Mouse (Mus musculus) limb, embryonic 15.5 days (tissue): ENCODE results near the gene Inca1. TPM values are rescaled to one million over a fixed set of nuclear protein-coding genes. Genes with fewer than 3 reads are reported as not detected.
A peak's percentile ranks its signal among the peaks of the same experiment; 100 is the strongest.

Source experiments
- ATAC-seq: fragments of 200-750 bp; cut with Nextera tagmentation; 2 replicates; pipeline ENCODE4 v1.8.0; 2017; ENCODE audit warnings: low read depth, moderate TSS enrichment; ENCODE audit not compliant: insufficient number of reproducible peaks, low FRiP score, low TSS enrichment
- H3K27ac ChIP-seq: fragments of 300-500 bp; sonication (generic); 2 replicates; pipeline ENCODE4 v1.5.1; 2015; ENCODE audit warnings: moderate library complexity, mild to moderate bottlenecking, inconsistent platforms
- H3K27me3 ChIP-seq: fragments of 300-500 bp; sonication (generic); 2 replicates; pipeline ENCODE4 v1.6.1; 2015; ENCODE audit warnings: inconsistent platforms
- H3K36me3 ChIP-seq: fragments of 300-500 bp; sonication (generic); 2 replicates; pipeline ENCODE4 v1.6.1; 2015; ENCODE audit warnings: inconsistent platforms
- H3K4me1 ChIP-seq: fragments of 300-500 bp; sonication (generic); 2 replicates; pipeline ENCODE4 v1.6.1; 2015; ENCODE audit warnings: inconsistent platforms
- H3K4me2 ChIP-seq: fragments of 300-500 bp; sonication (generic); 2 replicates; pipeline ENCODE4 v1.6.1; 2015; ENCODE audit warnings: mild to moderate bottlenecking, inconsistent platforms
- H3K4me3 ChIP-seq: fragments of 300-500 bp; sonication (generic); 2 replicates; pipeline ENCODE4 v1.5.1; 2015; ENCODE audit warnings: mild to moderate bottlenecking, inconsistent platforms
- H3K9ac ChIP-seq: fragments of 300-500 bp; sonication (generic); 2 replicates; pipeline ENCODE4 v1.6.1; 2015; ENCODE audit warnings: inconsistent platforms
- H3K9me3 ChIP-seq: fragments of 300-500 bp; sonication (generic); 2 replicates; pipeline ENCODE4 v1.6.1; 2016; ENCODE audit warnings: inconsistent platforms
- WGBS: fragments of 180-500 bp; shearing (Covaris S2); methylation state at CpG from one replicate; pipeline ENCODE4 v1.1.7; 2015; 5-methylcytosine and 5-hydroxymethylcytosine counted together
- polyA plus RNA-seq: library from polyadenylated mRNA; unstranded; fragments of >200 nt; fragmentation: Nextera tagmentation; extraction: Ambion mirVana; gene quantifications from 2 replicates; pipeline ENCODE4 v1.2.1, GENCODE M21; 2015

The Inca1 gene
- polyA plus RNA-seq, 1 experiment from 2014 or later = 0.91 TPM

DNA sequence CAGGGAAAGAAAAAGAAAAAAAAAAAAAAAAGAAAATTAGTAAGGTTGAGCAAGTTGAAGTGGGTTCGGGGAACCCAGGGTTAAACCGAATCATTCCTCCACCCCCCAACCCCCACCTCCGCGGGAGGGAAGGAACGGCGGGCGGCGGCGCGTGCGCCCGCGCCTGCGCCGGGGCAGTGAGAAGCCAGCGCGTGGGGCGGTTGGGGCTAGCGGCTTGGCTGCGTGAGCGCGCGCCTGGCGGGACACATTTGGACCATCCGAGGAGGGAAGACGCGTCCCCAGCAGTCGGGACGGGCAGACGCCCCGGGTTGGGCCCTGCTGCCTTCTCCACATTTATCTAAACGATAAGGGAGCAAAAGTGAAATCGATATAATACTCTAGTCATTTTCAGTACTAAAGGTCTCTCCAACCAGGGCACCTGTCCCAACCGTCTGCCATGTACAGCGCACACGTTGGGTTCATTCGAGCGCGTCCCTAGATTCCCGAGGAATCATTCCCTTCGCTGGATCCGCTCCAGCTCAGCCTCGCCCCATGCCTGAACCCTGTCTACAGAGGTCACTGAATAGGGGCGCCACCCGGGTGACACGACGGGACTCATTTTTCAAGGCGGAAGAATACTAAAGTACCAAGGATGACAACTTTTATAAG lies 44.9 kb downstream of the Inca1 start:
- ATAC-seq = peak; percentile 76
- peak overlapping the region; percentile 46 for H3K9ac ChIP-seq
- peaks cover 71% of the 10 kb centered on the region for H3K4me1 ChIP-seq
- peak overlapping the region; percentile 89 for H3K4me2 ChIP-seq
- peak overlapping the region; percentile 100 for H3K4me3 ChIP-seq
- H3K9me3 ChIP-seq = no peaks in the 10 kb centered on the region
- WGBS = 0% methylated on average over 48 of the region's 48 CpGs
- peaks cover 33% of the 10 kb centered on the region for H3K36me3 ChIP-seq
- H3K27me3 ChIP-seq = no peaks in the 10 kb centered on the region
- peak overlapping the region; percentile 99 for H3K27ac ChIP-seq

GRCm38 (mm10) chr11:70654198-70654922 lies 45.6 kb downstream of the Inca1 start, which contains the start of gene Pfn1:
Gene Pfn1, minus strand, starts transcription at chr11:70654644.
- Histone ChIP-seq H3K27ac (peak within 1 kb of the TSS; percentile 99), H3K36me3 (peaks cover 33% of the 10 kb centered on the region), H3K4me1 (peaks cover 76% of the 10 kb centered on the region), H3K9me3 (no peaks in the 10 kb centered on the region), H3K4me3 (peak within 1 kb of the TSS; percentile 100), H3K27me3 (no peaks in the 10 kb centered on the region), H3K9ac (peak within 1 kb of the TSS; percentile 98), H3K4me2 (peak within 1 kb of the TSS; percentile 89)
- WGBS = 0% methylated on average over 52 of the region's 61 CpGs
- peak; percentile 30; the same call in 1 of the 2 replicates for ATAC-seq

DNA sequence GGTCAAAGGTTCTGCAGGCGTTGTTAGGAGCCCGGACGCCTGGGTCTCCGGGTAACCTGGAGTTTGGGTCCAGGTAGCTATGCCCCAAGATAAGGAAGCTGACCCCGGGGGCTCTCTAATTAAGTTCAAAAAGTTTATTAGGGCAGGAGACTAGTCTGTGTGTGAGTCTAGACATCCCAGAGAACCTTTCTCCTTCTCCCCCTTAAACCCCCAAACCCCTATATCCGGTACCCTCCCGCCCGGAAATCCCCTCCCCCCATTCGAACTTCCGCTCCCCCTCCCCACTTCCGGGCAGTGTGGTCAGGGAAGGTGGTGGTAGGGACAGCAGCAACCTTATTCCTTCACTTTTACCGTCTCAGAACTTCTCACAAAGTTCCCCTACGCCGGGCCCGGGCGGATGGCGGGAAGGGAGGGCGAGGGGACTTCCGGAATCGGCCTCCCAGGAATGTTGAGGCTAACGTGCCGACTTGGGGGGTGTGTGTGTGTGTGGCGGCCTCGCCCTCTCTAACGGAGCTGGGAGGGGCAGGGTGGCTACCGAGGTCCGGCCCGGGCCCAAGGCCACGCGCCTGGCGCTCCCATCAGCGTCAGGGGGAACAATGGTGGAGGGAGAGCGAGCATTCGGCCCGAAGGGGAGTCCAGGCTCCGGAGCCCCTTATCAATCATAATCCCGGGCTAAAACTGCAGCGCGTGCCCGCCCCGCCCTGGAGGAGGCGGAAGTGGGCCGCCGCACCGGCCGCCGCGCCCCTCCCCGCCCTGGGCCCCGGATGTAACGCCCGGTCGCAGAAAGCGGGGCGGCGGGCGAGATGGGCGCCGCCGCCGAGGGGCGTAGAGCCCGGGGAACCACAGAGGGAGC lies 46.4 kb downstream of the Inca1 start:
- H3K4me1 ChIP-seq = peaks cover 77% of the 10 kb centered on the region
- H3K4me3 ChIP-seq = peak overlapping the region; percentile 100
- no peak for ATAC-seq
- H3K27ac ChIP-seq = peak overlapping the region; percentile 99
- no peaks in the 10 kb centered on the region for H3K27me3 ChIP-seq
- H3K9ac ChIP-seq = peak overlapping the region; percentile 98
- H3K36me3 ChIP-seq = peaks cover 40% of the 10 kb centered on the region
- H3K4me2 ChIP-seq = peak overlapping the region; percentile 89
- WGBS = under 1% methylated on average over 61 of the region's 63 CpGs
- H3K9me3 ChIP-seq = no peaks in the 10 kb centered on the region

- peaks cover 78% of the 10 kb centered on the region for H3K4me1 ChIP-seq
- H3K36me3 ChIP-seq = peaks cover 43% of the 10 kb centered on the region
- no peaks in the 10 kb centered on the region for H3K9me3 ChIP-seq
- peak overlapping the region; percentile 99 for H3K27ac ChIP-seq
- peak overlapping the region; percentile 89 for H3K4me2 ChIP-seq
- WGBS = 41% methylated on average over 6 of the region's 6 CpGs
- H3K27me3 ChIP-seq = no peaks in the 10 kb centered on the region
- ATAC-seq = no peak
- H3K4me3 ChIP-seq = peak overlapping the region; percentile 100
- H3K9ac ChIP-seq = peak overlapping the region; percentile 98
Observed at GRCm38 (mm10) chr11:70652884-70653344, 47.0 kb downstream of the Inca1 start.

GRCm38 (mm10) chr11:70652029-70652883 lies 47.7 kb downstream of the Inca1 start:
- peaks cover 43% of the 10 kb centered on the region for H3K36me3 ChIP-seq
- peak overlapping the region; percentile 100 for H3K4me3 ChIP-seq
- WGBS = 43% methylated on average over 12 of the region's 12 CpGs
- no peaks in the 10 kb centered on the region for H3K9me3 ChIP-seq
- peak overlapping the region; percentile 89 for H3K4me2 ChIP-seq
- H3K9ac ChIP-seq = 0 out of 2 replicates have a peak overlapping the region, but pooled peaks have one; percentile 18
- H3K27ac ChIP-seq = peak overlapping the region; percentile 99
- peaks cover 74% of the 10 kb centered on the region for H3K4me1 ChIP-seq
- H3K27me3 ChIP-seq = no peaks in the 10 kb centered on the region
- no peak for ATAC-seq

- Histone ChIP-seq H3K4me2 (no peak overlapping the region), H3K27me3 (no peaks in the 10 kb centered on the region), H3K36me3 (peaks cover 43% of the 10 kb centered on the region), H3K9ac (no peak overlapping the region), H3K4me1 (peaks cover 67% of the 10 kb centered on the region), H3K9me3 (no peaks in the 10 kb centered on the region), H3K4me3 (0 out of 2 replicates have a peak overlapping the region, but pooled peaks have one; percentile 1), H3K27ac (no peak overlapping the region)
- ATAC-seq = no peak
- WGBS = 56% methylated on average over 2 of the region's 2 CpGs
Observed at GRCm38 (mm10) chr11:70651391-70651790, 48.6 kb downstream of the Inca1 start.

DNA sequence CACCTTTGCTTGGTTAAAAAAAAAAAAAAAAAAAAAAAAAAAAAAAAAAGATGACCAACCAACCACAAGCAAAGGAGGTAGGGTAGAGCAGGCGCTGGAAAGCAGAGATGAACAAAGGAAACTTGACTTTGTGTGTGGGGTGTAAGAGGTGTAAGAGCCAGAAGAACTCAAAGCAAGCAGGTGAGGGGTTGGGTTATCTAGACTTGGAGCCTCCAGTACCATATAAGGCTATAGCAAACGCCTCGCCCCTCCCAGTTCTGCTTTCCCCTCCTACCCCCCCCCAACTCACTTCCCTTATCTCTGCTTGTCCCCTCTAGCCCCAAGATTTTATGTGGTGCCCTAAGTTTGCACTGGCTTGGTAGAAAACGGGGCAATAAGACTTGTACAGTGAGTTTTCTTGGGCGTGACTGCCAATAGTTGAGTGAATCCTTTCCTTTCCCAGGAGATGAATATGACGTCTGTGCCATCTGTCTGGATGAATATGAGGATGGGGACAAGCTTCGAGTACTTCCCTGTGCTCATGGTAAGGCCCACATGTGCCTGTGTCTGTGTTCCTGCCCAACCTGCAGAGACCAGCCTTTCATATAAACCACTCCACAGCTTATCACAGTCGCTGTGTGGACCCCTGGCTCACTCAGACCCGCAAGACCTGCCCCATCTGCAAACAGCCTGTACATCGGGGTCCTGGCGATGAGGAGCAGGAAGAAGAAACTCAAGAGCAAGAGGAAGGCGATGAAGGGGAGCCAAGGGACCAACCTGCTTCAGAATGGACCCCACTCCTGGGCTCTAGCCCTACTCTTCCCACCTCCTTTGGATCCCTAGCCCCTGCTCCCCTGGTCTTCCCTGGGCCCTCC lies 49.4 kb downstream of the Inca1 start:
- H3K4me3 ChIP-seq = no peak overlapping the region
- no peak overlapping the region for H3K9ac ChIP-seq
- no peaks in the 10 kb centered on the region for H3K27me3 ChIP-seq
- 70% methylated on average over 12 of the region's 12 CpGs for WGBS
- peak overlapping the region; percentile 20; the same call in 1 of the 2 replicates for H3K4me2 ChIP-seq
- peaks cover 47% of the 10 kb centered on the region for H3K36me3 ChIP-seq
- H3K9me3 ChIP-seq = no peaks in the 10 kb centered on the region
- peaks cover 67% of the 10 kb centered on the region for H3K4me1 ChIP-seq
- peak overlapping the region; percentile 67 for H3K27ac ChIP-seq
- no peak for ATAC-seq

DNA sequence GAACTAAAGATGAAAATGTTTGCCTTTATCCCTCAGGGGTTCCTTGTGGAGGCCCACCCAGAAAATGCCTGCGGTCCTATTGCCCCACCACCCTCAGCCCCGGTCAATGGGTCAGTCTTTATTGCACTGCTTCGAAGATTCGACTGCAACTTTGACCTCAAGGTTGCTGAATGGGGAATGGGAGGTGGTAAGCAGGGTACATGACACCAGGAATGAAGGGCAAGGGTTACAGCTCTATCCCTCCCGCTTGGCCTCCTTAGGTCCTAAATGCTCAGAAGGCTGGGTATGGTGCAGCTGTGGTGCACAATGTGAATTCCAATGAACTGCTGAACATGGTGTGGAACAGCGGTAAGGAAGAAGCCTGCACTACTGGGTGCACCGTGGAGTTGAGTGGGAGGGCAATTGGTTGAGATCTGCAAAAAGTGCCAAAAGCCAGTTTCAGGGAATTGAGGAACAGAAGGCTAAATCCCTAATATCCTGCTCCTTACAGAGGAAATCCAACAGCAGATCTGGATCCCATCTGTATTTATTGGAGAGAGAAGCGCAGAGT lies 50.7 kb downstream of the Inca1 start:
- Histone ChIP-seq H3K4me2 (no peak overlapping the region), H3K9me3 (no peaks in the 10 kb centered on the region), H3K27ac (peak overlapping the region; percentile 60; the same call in 1 of the 2 replicates), H3K4me3 (peak overlapping the region; percentile 75), H3K9ac (no peak overlapping the region), H3K4me1 (peaks cover 65% of the 10 kb centered on the region), H3K27me3 (no peaks in the 10 kb centered on the region), H3K36me3 (peaks cover 60% of the 10 kb centered on the region)
- 72% methylated on average over 8 of the region's 8 CpGs for WGBS
- no peak for ATAC-seq

DNA sequence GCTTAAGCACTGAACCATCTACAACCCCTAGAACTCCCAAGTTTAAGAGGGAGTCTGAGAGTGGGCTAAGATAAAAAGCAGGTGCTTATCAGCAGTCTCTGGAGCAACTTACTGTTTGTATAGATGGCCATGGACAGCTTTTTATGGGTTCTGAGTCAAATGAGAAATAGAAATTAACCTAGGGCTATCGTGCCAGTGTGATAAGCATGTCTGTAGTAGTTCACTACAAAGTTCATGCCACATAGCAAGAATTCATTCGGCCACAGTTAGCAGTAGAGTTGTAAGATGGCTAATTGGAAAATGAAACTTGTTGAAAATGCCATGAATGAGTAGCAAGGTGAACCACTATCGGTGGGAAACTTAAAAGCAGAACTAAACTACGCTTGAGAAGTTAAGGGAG lies 51.4 kb downstream of the Inca1 start:
- peak overlapping the region; percentile 98; the same call in 1 of the 2 replicates for H3K27ac ChIP-seq
- no peaks in the 10 kb centered on the region for H3K27me3 ChIP-seq
- peaks cover 65% of the 10 kb centered on the region for H3K4me1 ChIP-seq
- peak overlapping the region; percentile 95 for H3K4me2 ChIP-seq
- no peaks in the 10 kb centered on the region for H3K9me3 ChIP-seq
- WGBS = 78% methylated on average over 4 of the region's 4 CpGs
- H3K9ac ChIP-seq = peak overlapping the region; percentile 85; the same call in 1 of the 2 replicates
- H3K36me3 ChIP-seq = peaks cover 67% of the 10 kb centered on the region
- no peak for ATAC-seq
- peak overlapping the region; percentile 75 for H3K4me3 ChIP-seq
